Mouse (Mus musculus): ENCODE results near the gene Crybb3. TPM values are rescaled to one million over a fixed set of nuclear protein-coding genes. Genes with fewer than 3 reads are reported as not detected.

The Crybb3 gene
- total RNA-seq, 2 experiments from 2014 or later, result 1.4 to 1.7 TPM

- DNase-seq, result no peak
These were observed 35.7 kb downstream of the Crybb3 start for GRCm38 (mm10) chr5:113045511-113046273.

GRCm38 (mm10) chr5:113043531-113043930, 37.9 kb downstream of the Crybb3 start:
- peak; percentile 67 for DNase-seq

- DNase-seq, result peak; percentile 29
These were observed 39.8 kb downstream of the Crybb3 start for GRCm38 (mm10) chr5:113041567-113042071.

GRCm38 (mm10) chr5:113040776-113041175, 40.6 kb downstream of the Crybb3 start:
- DNase-seq, result peak; percentile 61

GRCm38 (mm10) chr5:113038601-113039000, 42.8 kb downstream of the Crybb3 start:
- DNase-seq, result no peak

- peak; percentile 35 for DNase-seq
These were observed 46.0 kb downstream of the Crybb3 start for GRCm38 (mm10) chr5:113035094-113036047.

- DNase-seq, result no peak
These were observed 50.1 kb downstream of the Crybb3 start for GRCm38 (mm10) chr5:113031201-113031754.

- no peak for DNase-seq
These were observed 51.3 kb downstream of the Crybb3 start for GRCm38 (mm10) chr5:113030082-113030481.

GRCm38 (mm10) chr5:113026706-113027105, 54.7 kb downstream of the Crybb3 start:
- no peak for DNase-seq

Other genes with a start within 250 kb of the Crybb3 start
- 100 to 1,000 TPM; 194 to 208 TPM for gene Myo18b, start 185.2 kb downstream of the Crybb3 start, total RNA-seq (2021)
- 10 to 100 TPM; 16.9 to 19.8 TPM for gene Grk3, start 65.8 kb downstream of the Crybb3 start, total RNA-seq (2021)
- not detected for gene Crybb2, start 11.5 kb downstream of the Crybb3 start, total RNA-seq (2021)
- gene 2900026A02Rik, start 139.7 kb upstream of the Crybb3 start, total RNA-seq (2021), result 10 to 100 TPM; 46.8 to 48.3 TPM
- gene Tmem211, start 145.3 kb upstream of the Crybb3 start, total RNA-seq (2021), result not detected
- gene Sgsm1, start 229.2 kb upstream of the Crybb3 start, total RNA-seq (2021), result under 1 TPM; 0.77 to 0.86 TPM